Mouse (Mus musculus) embryonic fibroblast, embryonic 13.5 days (primary cell): ENCODE measurements around the gene Lrba.

Source experiments
- CTCF ChIP-seq: IDR thresholded peaks from 2 replicates; pipeline ENCODE4 v1.5.1; 2011; ENCODE audit warnings: mild to moderate bottlenecking, control low read depth, low read length, moderate library complexity, borderline replicate concordance; ENCODE audit not compliant: insufficient read depth
- POLR2A ChIP-seq: IDR thresholded peaks from 2 replicates; pipeline ENCODE4 v1.6.1; 2011; ENCODE audit warnings: low read depth, mild to moderate bottlenecking, control low read depth, low read length, moderate library complexity

GRCm38 (mm10) chr3:86206556-86206955 is 17.9 kb upstream of the Lrba start:
- TF ChIP-seq CTCF = no peak
- no peak for TF ChIP-seq POLR2A
